Comparison of ENCODE assay signal across 9 mouse cellular contexts in the genomic region with DNA sequence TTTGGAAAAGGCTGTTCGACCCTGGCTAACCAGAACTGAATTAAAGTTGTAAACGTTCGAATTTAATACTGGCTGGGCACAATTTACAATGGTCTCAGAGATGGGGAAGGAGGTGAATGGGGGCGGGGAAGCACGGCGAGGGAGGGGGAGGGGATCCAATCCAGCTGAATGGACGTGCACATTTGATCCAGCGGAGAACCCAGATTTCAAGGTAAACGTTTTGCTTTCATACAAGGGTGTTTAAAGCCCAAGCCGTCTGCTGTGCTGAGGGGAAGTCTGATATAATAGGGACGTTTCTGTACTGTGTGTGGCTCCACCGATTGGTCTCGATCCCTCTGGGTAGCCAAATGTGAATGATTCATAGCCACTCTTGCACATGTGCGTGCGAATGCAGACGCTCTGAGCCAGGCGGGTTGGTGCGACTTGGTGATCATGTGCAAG. TPM values are rescaled to one million over a fixed set of nuclear protein-coding genes. Genes with fewer than 3 reads are reported as not detected.
DNase-seq lines count a peak whose midpoint lies in the region; ATAC-seq and TF ChIP-seq lines count a peak whose summit lies in the region.
"Had no signal": no experiment of that assay in that cellular context is flagged by ENCODE, and none has a peak within 500 bp of the region (broad histone marks: within the 10 kb centered on the region; RNA-seq: fewer than 3 reads in every experiment).

No protein-coding gene starts in this region.

- DNase-seq in kidney, adult 8-10 months = no peak
- DNase-seq in embryo, embryonic 11 days = peak; percentile 63
- peak; percentile 67 for DNase-seq in hindbrain, postnatal 0 days (ENCODE audit: low spot score)
- DNase-seq in liver, postnatal 0 days = peak; percentile 10
- peak; percentile 11 for DNase-seq in stomach, postnatal 0 days (ENCODE audit: low spot score)
- no peak for DNase-seq in spleen, adult 18-20 months

- ATAC-seq in kidney, embryonic 16.5 days (ENCODE audit: low FRiP score, low TSS enrichment) = no peak
- 0 out of 2 replicates have a peak, but pooled peaks have one; percentile 31 for ATAC-seq in hindbrain, postnatal 0 days
- ATAC-seq in liver, postnatal 0 days = no peak
- no peak for ATAC-seq in stomach, postnatal 0 days (ENCODE audit: low FRiP score, low TSS enrichment)
- ATAC-seq in megakaryocyte progenitor cell, adult 5-6 weeks (replicated peaks; ENCODE audit: poor library complexity) = no peak

- H3K36me3 ChIP-seq in kidney, embryonic 16.5 days (ENCODE audit: insufficient read depth, low read length) = no peaks in the 10 kb centered on the region
- H3K36me3 ChIP-seq in hindbrain, postnatal 0 days (ENCODE audit: insufficient read depth, low read length) = no peaks in the 10 kb centered on the region
- H3K36me3 ChIP-seq in liver, postnatal 0 days (replicated peaks; ENCODE audit: insufficient read depth, low read length) = no peaks in the 10 kb centered on the region
- H3K36me3 ChIP-seq in stomach, postnatal 0 days (ENCODE audit: control insufficient read depth, insufficient read depth, low read length) = no peaks in the 10 kb centered on the region

- H3K4me1 ChIP-seq in kidney, embryonic 16.5 days (ENCODE audit: insufficient read depth, low read length) = peaks cover 14% of the 10 kb centered on the region
- 0 out of 2 replicates have a peak, but pooled peaks cover 5% of the 10 kb centered on the region for H3K4me1 ChIP-seq in hindbrain, postnatal 0 days (ENCODE audit: insufficient read depth, low read length)
- peaks cover 15% of the 10 kb centered on the region for H3K4me1 ChIP-seq in liver, postnatal 0 days (ENCODE audit: insufficient read depth)
- peaks cover 12% of the 10 kb centered on the region for H3K4me1 ChIP-seq in stomach, postnatal 0 days (replicated peaks; ENCODE audit: control insufficient read depth, insufficient read depth)

- H3K9ac ChIP-seq in kidney, embryonic 16.5 days (replicated peaks; ENCODE audit: low read length) = no peak overlapping the region
- H3K9ac ChIP-seq in hindbrain, postnatal 0 days (replicated peaks; ENCODE audit: low read length) = peak overlapping the region; percentile 96
- H3K9ac ChIP-seq in liver, postnatal 0 days (replicated peaks) = no peak overlapping the region
- H3K9ac ChIP-seq in stomach, postnatal 0 days (ENCODE audit: low read length) = no peak overlapping the region

- H3K4me3 ChIP-seq in kidney, embryonic 16.5 days (ENCODE audit: low read length) = peak overlapping the region; percentile 53
- H3K4me3 ChIP-seq in hindbrain, postnatal 0 days (ENCODE audit: low read length) = peak overlapping the region; percentile 68
- peak overlapping the region; percentile 47; the same call in 1 of the 2 replicates for H3K4me3 ChIP-seq in liver, postnatal 0 days (ENCODE audit: low read depth, low read length)
- H3K4me3 ChIP-seq in stomach, postnatal 0 days (ENCODE audit: low read depth, low read length) = peak overlapping the region; percentile 62

- H3K4me2 ChIP-seq in kidney, embryonic 16.5 days (replicated peaks; ENCODE audit: low read depth, low read length) = peak overlapping the region; percentile 91
- peak overlapping the region; percentile 64 for H3K4me2 ChIP-seq in hindbrain, postnatal 0 days (ENCODE audit: low read depth, low read length)
- H3K4me2 ChIP-seq in liver, postnatal 0 days (ENCODE audit: low read depth, low read length) = peak overlapping the region; percentile 83; the same call in 1 of the 2 replicates
- H3K4me2 ChIP-seq in stomach, postnatal 0 days (replicated peaks; ENCODE audit: low read depth) = peak overlapping the region; percentile 97

- no peak for TF ChIP-seq CTCF in hindbrain, postnatal 0 days (IDR thresholded peaks at IDR 0.05; ENCODE audit: low read depth)
- TF ChIP-seq CTCF in liver, postnatal 0 days (IDR thresholded peaks at IDR 0.05; ENCODE audit: low read depth) = no peak
- TF ChIP-seq CTCF in stomach, postnatal 0 days (IDR thresholded peaks at IDR 0.05; ENCODE audit: low read depth) = no peak

- peaks cover 59% of the 10 kb centered on the region for H3K27me3 ChIP-seq in kidney, embryonic 16.5 days (ENCODE audit: insufficient read depth, low read length)
- no peaks in the 10 kb centered on the region for H3K27me3 ChIP-seq in hindbrain, postnatal 0 days (ENCODE audit: insufficient read depth, low read length)
- H3K27me3 ChIP-seq in liver, postnatal 0 days (ENCODE audit: insufficient read depth, low read length) = peaks cover 70% of the 10 kb centered on the region
- H3K27me3 ChIP-seq in stomach, postnatal 0 days (ENCODE audit: control insufficient read depth, insufficient read depth, low read length) = no peaks in the 10 kb centered on the region

- 2% methylated on average over 18 of the region's 18 CpGs for WGBS in kidney, embryonic 16.5 days
- under 1% methylated on average over 18 of the region's 18 CpGs for WGBS in hindbrain, postnatal 0 days
- WGBS in liver, postnatal 0 days (ENCODE audit: insufficient replicate concordance) = 1% methylated on average over 18 of the region's 18 CpGs
- 2% methylated on average over 18 of the region's 18 CpGs for WGBS in stomach, postnatal 0 days

- no peak overlapping the region for H3K27ac ChIP-seq in kidney, embryonic 16.5 days (ENCODE audit: low read length)
- H3K27ac ChIP-seq in hindbrain, postnatal 0 days = peak overlapping the region; percentile 98
- H3K27ac ChIP-seq in liver, postnatal 0 days (ENCODE audit: low read depth) = no peak overlapping the region
- H3K27ac ChIP-seq in stomach, postnatal 0 days (replicated peaks) = no peak overlapping the region

- TF ChIP-seq EP300 in liver, postnatal 0 days (IDR thresholded peaks at IDR 0.05; ENCODE audit: low read depth) = no peak
- TF ChIP-seq EP300 in stomach, postnatal 0 days (optimal IDR thresholded peaks at IDR 0.05) = no peak

- no peaks in the 10 kb centered on the region for H3K9me3 ChIP-seq in kidney, embryonic 16.5 days (ENCODE audit: low read length)
- H3K9me3 ChIP-seq in hindbrain, postnatal 0 days (ENCODE audit: low read length) = no peaks in the 10 kb centered on the region
- H3K9me3 ChIP-seq in liver, postnatal 0 days (ENCODE audit: low read length) = no peaks in the 10 kb centered on the region
- no peaks in the 10 kb centered on the region for H3K9me3 ChIP-seq in stomach, postnatal 0 days (ENCODE audit: control insufficient read depth, low read length)

RNA-seq across cellular contexts. Expression of gene Slitrk5, which starts 2.0 kb away (rescaled TPM):
- 0.62 and 0.99 TPM in 2 replicates for polyA plus RNA-seq in kidney, embryonic 16.5 days (2015; fragmentation: Nextera tagmentation; extraction: Ambion mirVana)
- 55.5 and 60.5 TPM in 2 replicates for total RNA-seq in hindbrain, postnatal 0 days (2014; rRNA removed)
- 30.7 and 31.4 TPM in 2 replicates for polyA plus RNA-seq in hindbrain, postnatal 0 days (2015; fragmentation: Nextera tagmentation; extraction: Ambion mirVana)
- polyA plus RNA-seq in liver, postnatal 0 days (2015; fragmentation: Nextera tagmentation; extraction: Ambion mirVana) = not detected in 2 replicates
- 1.1 and 1.2 TPM in 2 replicates for polyA plus RNA-seq in stomach, postnatal 0 days (2015; fragmentation: Nextera tagmentation; extraction: Ambion mirVana)
- total RNA-seq in megakaryocyte progenitor cell, adult 5-6 weeks (2015) = not detected in 2 replicates
- total RNA-seq in megakaryocyte progenitor cell, adult 5-6 weeks (2017) = not detected in 2 replicates
- polyA plus RNA-seq: Patski had no signal

Comparison
In these comparisons a context has a peak if more than half of its experiments do, and no peak if none do; other contexts are left out.
1. DNase-seq: peak in embryo, embryonic 11 days (single experiment), hindbrain, postnatal 0 days (single experiment), liver, postnatal 0 days (single experiment) and stomach, postnatal 0 days (single experiment); none in kidney, adult 8-10 months (0 of 2) and spleen, adult 18-20 months (0 of 2).
2. RNA of gene Slitrk5, which starts 2.0 kb away (polyA plus RNA-seq): 30.7 to 31.4 TPM in hindbrain, postnatal 0 days; 1.1 to 1.2 TPM in stomach, postnatal 0 days, 0.62 to 0.99 TPM in kidney, embryonic 16.5 days and not detected in liver, postnatal 0 days; every median in the first group is over 10 times any median in the second.
3. Peak in every context shown above with its lines, with median percentiles within 50 percentile points of each other: H3K4me2 ChIP-seq and H3K4me3 ChIP-seq.